ENCODE assay signal across 17 mouse cellular contexts in genomic region chr13:35980471-35980870, GRCm38 (mm10). TPM values are rescaled to one million over a fixed set of nuclear protein-coding genes. Genes with fewer than 3 reads are reported as not detected.
"Had no signal": no experiment of that assay in that cellular context is flagged by ENCODE, and none has a peak within 500 bp of the region (broad histone marks: within the 10 kb centered on the region; RNA-seq: fewer than 3 reads in every experiment).

No protein-coding gene starts in this region.

- H3K36me3 ChIP-seq: lung, embryonic 15.5 days; midbrain, embryonic 15.5 days had no signal

- H3K9me3 ChIP-seq: limb, embryonic 12.5 days; liver, embryonic 13.5 days; lung, embryonic 15.5 days; midbrain, embryonic 15.5 days; neural tube, embryonic 13.5 days had no signal

- H3K4me1 ChIP-seq: limb, embryonic 12.5 days; liver, embryonic 13.5 days; lung, embryonic 15.5 days; megakaryocyte, embryonic 14.5 days; midbrain, embryonic 15.5 days had no signal

- H3K27me3 ChIP-seq: limb, embryonic 12.5 days; liver, embryonic 13.5 days; lung, embryonic 15.5 days; megakaryocyte, embryonic 14.5 days; midbrain, embryonic 15.5 days; neural tube, embryonic 13.5 days had no signal

- H3K27ac ChIP-seq: limb, embryonic 12.5 days; liver, embryonic 13.5 days; lung, embryonic 15.5 days; macrophage; midbrain, embryonic 15.5 days; neural tube, embryonic 13.5 days; stomach, postnatal 0 days had no signal

- H3K9ac ChIP-seq: limb, embryonic 12.5 days; liver, embryonic 13.5 days; liver, postnatal 0 days; lung, embryonic 15.5 days; midbrain, embryonic 15.5 days; neural tube, embryonic 13.5 days had no signal

- H3K4me2 ChIP-seq: limb, embryonic 12.5 days; liver, embryonic 13.5 days; lung, embryonic 15.5 days; midbrain, embryonic 11.5 days; midbrain, embryonic 15.5 days; neural tube, embryonic 13.5 days had no signal

- DNase-seq: kidney, adult 2 months; kidney, postnatal 25 days; liver; liver, embryonic 13.5 days; liver, postnatal 0 days; lung, postnatal 14 days; right cerebral cortex, postnatal 25 days; thymus, postnatal 4 days had no signal

- ATAC-seq: liver, postnatal 0 days; midbrain, embryonic 15.5 days had no signal

- H3K4me3 ChIP-seq: limb, embryonic 12.5 days; liver, embryonic 13.5 days; lung, embryonic 15.5 days; megakaryocyte, embryonic 14.5 days; midbrain, embryonic 15.5 days; neural tube, embryonic 13.5 days had no signal

RNA-seq across cellular contexts. Expression of gene Ppp1r3g, which starts 21.8 kb away (rescaled TPM):
- total RNA-seq: monocyte, adult 5-6 weeks had no signal
- polyA plus RNA-seq: macrophage had no signal
